Mouse (Mus musculus) heart, adult 2 months (tissue): ENCODE data around the gene Kpna7.

Experiments used
- CTCF ChIP-seq: fragments of 200-600 bp; IDR thresholded peaks from 2 replicates; pipeline ENCODE4 v1.8.1; 2022; ENCODE audit warnings: antibody characterized with exemption, mild to moderate bottlenecking, moderate library complexity
- EP300 ChIP-seq: fragments of 200-500 bp; IDR thresholded peaks from 2 replicates; pipeline ENCODE4 v1.6.1; 2011; ENCODE audit warnings: low read depth, low read length, control low read depth; ENCODE audit not compliant: insufficient read depth

GRCm38 (mm10) chr5:144988340-144989060, 95.3 kb downstream of the Kpna7 start:
- TF ChIP-seq CTCF (peak; percentile 81), EP300 (peak; percentile 77)
